Mouse (Mus musculus) heart, adult 9 months (tissue): ENCODE results near the gene Sycp2l.

ENCODE experiments used
- DNase-seq, 2 experiments: peaks; one replicate each; pipeline ENCODE4 v3.0.0; 2022; ENCODE audit warnings: low spot score in 2 of 2

Gene Sycp2l

GRCm38 (mm10) chr13:41113940-41114339 lies at the start of gene Sycp2l:
TSS of gene Sycp2l (plus strand) at chr13:41114307.
- no peak for DNase-seq

DNA sequence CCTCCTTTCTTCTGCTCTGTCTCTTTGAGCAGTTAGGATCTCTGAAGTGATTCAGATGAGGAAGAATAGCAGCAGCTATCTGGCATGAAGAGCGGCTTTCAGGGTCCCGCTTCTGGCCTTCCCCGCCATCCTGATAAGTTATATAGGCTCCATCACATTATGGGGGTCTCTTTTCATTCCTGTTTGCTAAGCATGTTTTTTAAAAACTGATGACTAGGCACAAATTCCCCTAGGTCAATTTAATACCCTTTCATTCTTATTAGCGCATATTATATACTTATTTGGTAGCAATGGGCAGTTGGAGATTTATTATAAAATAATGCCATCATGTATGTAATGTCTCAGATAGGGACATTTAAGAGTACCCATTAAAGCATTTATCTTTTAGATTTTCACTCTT lies 46.5 kb upstream of the Sycp2l start:
- no peak for DNase-seq

DNA sequence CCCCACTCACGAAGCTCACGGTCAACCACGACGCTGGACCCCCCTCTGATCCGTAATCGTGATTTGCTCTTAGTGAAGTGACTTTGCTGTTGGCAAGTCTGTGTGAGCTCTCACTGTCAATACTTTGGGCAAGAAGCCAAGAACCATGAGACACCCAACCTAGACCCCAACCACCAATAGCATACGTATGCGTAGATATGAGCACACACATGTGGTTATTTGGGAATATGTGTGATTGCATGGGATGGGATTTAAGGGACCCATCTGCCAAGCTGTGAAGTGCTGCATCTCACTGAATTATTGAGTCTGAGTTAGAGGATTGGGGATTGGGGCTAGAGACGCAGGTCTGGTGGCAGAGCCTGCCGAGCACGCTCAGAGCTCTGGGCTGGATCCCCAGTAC lies 42.5 kb upstream of the Sycp2l start:
- no peak for DNase-seq

DNA sequence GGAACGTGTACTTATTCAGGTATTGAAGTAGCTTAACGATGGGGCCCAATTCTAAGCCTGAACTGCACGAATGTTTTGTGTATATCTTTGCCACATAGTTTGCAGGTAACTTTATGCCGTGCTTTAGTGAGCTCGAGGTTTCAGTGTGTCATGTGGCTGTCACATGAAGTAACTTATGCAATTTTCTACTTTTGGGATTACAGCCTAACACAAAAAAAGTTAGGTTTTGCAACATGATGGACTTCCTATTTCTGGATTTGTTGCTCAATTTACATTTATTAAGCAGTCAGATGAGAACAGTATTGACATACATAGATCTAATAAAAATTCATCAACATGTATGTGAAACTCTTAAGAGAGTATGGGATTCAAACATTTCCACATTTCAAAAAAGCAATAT lies 40.3 kb upstream of the Sycp2l start:
- no peak for DNase-seq

DNA sequence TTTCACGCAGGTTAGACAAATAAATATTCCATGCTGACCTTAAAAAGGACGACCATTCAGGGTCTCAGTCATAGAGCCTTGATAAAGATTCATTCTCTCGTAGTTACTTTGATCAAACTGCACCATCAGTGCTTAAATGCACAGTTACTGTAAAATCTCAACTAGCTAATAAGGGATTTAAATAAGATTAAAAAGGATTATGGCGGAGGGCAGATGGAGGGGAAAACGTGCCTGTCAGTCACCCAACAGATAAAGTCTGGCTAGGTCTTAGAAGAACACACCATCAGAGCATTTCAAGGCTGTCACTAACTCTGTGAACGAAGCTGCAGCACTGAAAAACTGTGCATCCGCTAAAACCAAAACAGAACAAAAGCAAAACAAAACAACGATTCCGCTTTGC lies 36.2 kb upstream of the Sycp2l start:
- DNase-seq, result no peak

DNA sequence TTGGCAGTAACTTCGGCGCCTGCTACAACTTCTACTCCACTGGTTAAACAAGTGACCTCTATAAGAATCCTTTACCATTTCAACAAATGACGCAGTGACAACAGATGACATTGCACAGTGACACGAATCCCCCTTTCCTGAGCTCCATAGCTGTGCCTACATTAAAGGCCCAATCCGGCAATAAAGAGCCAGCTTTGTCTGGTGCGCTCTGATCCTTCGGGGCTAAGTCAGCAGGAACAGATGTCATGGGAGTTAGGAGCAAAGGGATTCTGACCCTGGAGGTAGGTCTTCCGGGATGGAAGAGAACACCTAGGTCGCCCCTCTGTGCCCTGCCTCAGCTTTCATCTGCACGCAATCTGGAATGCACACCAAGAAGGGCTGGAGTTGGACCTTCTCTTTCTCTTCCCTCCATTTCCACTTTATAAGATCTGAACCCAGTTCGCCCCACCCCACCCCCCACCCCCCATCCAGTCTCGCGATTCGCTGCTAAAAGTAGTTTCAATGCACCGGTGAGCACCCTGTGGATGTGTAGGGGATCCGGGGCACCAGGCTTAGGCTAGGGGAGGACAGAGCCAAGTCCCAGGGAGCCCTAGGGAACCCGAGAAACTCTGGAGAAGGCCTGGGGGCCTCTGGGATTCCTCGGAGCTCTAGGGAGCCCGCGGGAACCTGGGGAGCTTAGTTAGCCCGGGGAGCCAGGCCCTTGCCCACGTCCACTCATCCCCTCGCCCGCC lies 35.3 kb upstream of the Sycp2l start:
- no peak for DNase-seq

DNA sequence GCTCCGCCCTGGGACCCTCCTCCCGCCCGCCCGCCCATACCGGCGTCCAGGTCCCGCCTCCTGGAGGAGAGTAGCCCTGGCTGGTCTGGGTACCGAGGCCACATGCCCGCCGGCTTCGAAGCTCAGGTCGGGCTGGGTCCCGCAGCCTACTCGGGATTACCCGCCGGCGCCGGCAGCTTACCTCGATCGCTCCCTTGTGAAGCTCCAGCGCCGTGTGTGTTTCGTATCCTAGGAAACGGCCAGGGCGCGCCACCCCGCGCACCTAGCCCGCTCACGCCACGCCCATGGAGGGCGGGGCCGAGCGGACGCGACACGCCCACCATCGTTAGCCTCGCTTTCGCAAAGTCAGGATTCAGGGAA lies 34.7 kb upstream of the Sycp2l start, which contains the start of gene Mak:
Gene Mak, minus strand, starts transcription at position 286 of the 360 bp plus-strand sequence.
- DNase-seq, result no peak

DNA sequence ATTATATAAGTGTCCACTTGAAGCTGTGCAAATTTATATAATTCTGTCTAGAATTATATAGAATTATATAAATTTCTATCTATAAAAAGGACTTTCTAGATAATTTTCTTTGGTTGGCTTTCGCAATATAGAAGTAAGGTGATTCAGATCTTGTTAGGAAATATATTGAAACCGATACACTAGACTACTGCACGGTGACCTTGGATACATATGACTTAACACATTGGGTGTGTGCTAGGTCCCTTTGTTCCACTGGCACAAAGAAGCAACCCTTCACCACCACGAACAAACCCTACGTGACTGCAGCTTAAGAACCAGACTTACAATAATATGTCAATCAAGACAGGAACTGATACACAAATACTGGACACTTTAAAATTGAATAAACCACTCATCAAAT lies 34.2 kb upstream of the Sycp2l start:
- DNase-seq, result no peak

DNA sequence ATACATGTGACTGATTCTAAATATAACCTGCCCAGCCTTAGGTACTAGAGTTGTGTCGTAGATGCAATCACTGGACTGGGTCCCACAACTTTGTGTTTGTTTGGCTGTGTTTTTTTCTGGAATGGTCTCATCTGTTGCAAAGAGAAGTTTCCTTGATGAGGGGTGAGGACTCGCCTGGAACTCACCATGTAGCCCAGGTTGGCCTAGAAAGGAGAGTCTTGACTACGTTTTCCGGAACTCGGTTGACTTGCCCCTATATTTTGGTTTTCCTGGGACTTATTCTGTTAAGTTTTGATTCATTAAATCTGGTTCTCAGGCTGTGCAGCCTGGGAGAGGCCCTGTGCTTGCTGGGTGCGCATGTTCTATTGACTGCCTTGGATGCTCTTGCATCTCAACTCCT lies 33.4 kb upstream of the Sycp2l start:
- DNase-seq, result no peak

GRCm38 (mm10) chr13:41084521-41084920 lies 29.6 kb upstream of the Sycp2l start:
- no peak for DNase-seq

- DNase-seq, result no peak
These were observed 29.0 kb upstream of the Sycp2l start for GRCm38 (mm10) chr13:41085140-41085539.

GRCm38 (mm10) chr13:41088746-41089145 lies 25.4 kb upstream of the Sycp2l start:
- no peak for DNase-seq

GRCm38 (mm10) chr13:41091271-41091670 lies 22.8 kb upstream of the Sycp2l start:
- DNase-seq, result no peak

- no peak for DNase-seq
These were observed 19.9 kb upstream of the Sycp2l start for GRCm38 (mm10) chr13:41094160-41094559.

DNA sequence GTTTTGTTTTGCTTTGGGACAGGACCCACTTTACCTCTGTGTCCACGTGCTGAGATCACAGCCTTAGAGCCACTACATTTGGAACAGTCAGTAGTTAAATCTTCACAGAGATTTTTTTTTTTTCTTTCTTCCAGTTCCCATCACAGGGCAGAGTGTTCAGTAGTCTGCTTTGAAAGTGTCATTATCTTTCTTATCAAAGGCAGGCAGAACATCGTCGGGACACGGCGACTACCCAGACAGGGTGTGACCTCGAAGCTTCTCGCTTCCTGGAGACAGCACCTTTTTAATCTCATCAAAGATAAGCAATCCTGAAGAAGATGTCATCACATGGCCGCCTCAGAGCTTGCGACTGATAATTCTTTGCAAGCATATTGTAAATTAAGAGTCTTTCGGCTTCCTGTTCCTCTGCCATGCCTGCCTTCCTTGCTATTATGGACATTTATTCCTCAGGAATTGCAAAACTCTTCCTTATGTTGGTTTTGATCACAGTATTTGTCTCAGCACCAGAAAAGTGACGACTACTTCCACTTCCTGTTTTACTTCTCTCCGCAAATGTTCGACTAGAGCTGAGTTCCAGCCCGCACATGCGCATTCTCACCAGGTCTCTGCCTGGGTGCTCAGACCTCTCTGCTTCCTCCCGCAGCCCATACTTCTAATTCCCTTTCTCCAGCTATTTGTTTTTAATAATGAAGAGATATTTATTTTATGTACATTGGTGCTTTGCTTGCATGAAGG lies 16.6 kb upstream of the Sycp2l start:
- DNase-seq, result peak; percentile 33 to 54

DNA sequence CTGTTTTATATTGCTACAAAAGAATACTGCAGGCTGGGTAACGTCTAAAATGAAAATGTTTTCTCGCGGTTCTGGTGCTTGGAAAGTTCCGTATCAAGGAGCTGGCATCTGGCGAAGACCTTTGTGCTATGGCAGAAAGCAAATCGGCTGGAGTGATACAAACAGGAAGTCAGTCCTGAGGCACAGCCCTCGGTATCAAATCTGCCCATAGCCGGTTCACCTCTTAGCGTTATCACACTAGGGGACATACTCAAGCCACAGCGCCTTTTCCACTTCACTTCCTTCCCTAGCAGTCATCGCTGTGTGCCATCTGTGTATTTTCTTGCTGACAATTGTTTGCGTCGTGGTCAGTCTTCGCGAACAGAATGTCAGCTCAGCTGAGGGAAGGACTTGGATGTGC lies 15.8 kb upstream of the Sycp2l start:
- DNase-seq, result no peak

DNA sequence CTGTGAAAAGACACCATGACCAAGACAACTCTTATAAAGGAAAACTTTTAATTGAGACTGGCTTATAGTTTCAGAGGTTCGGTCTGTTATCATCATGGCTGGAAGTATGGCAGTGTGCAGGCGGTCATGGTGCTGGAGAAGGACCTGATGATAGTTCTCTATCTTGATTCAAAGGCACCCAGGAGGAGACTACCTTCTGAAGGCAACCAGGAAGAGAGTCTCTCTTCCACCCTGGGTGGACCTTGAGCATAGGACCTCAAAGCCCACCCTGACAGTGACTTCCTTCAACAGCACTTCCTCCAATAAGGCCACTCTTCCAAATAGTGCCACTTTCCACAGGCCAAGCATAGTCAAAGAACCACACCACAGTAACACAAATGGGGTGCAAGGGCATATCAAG lies 14.1 kb upstream of the Sycp2l start:
- DNase-seq, result no peak

GRCm38 (mm10) chr13:41103841-41104525 lies 10.1 kb upstream of the Sycp2l start:
- DNase-seq, result no peak

DNA sequence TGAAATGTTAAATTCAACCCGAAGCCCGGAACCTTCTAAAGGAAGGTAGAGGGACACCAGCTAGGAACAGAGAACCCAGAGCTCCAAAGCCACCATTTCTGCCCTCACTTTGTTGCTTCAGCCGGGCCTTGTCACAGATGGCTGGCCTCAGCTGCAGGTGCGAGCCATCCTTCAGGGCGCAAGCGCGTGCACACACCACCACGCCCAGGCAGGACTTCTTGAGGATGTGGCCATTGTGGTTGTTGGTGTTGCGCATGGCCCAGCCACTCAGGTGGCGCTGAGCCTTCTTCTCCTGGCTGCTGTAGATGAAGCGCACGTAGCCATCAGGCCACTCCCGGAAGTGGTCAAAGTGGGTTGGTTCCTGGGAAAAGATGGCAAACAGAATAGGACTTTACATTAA lies 8.6 kb upstream of the Sycp2l start:
- DNase-seq, result no peak

DNA sequence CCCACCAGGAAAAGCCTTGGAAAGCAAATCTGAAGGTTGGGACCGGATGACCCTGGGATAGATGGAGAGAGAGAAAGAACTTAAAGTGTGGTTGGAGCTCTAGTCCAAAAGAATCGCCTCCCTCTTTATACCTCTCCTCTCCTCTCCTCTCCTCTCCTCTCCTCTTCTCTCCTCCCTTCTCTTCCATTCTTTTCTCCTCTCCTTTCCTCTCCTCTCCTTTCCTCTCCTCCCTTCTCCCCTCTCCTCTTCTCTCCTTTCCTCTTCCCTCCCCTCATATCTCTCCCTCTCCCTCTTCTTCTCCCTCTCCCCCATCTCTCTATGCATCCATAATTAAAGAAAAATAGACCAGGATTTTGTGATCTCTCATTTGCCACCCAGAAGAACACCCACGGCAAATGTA lies 3.2 kb upstream of the Sycp2l start, which contains the start of gene Gcm2:
Gene Gcm2, minus strand, starts transcription at position 101 of the 400 bp plus-strand sequence.
- no peak for DNase-seq

DNA sequence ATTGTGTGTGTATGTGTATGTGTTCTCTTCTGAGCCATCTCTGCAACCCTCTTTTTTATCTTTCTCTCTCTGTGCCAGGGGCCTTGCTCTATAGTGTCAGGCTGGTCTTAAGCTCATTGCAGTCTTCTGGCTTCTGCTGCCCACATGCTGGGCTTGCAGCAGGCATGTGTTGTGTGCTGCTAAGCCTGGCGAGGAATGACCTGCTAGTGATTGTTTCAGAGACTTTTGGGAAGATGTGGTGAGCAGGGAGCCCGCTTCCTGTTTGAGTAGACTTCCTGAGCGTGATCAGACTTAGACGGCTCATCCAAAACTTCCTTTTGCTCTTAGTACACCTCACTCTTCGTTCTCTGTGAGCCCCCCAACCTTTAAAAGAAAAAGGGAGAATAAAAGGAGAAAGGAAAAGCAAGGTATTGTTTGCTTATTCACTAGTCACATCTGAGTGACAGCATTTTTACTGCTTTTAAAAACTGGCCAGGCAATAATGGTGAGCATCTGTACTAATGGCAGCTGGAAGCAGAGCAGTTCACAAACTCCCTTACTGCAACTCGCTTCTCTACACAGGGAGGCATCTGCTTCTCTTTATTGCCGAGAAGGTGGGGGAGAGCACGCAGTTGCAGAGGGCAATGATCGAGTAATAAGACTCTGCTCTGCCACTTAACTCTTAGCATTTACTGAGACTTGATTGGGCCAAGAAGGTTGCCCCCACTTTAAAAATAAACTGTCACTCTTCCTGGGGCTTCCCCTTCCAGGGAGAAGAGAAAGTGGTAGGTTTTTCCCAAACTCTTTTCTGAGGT lies 5.2 kb downstream of the Sycp2l start:
- DNase-seq, result no peak

DNA sequence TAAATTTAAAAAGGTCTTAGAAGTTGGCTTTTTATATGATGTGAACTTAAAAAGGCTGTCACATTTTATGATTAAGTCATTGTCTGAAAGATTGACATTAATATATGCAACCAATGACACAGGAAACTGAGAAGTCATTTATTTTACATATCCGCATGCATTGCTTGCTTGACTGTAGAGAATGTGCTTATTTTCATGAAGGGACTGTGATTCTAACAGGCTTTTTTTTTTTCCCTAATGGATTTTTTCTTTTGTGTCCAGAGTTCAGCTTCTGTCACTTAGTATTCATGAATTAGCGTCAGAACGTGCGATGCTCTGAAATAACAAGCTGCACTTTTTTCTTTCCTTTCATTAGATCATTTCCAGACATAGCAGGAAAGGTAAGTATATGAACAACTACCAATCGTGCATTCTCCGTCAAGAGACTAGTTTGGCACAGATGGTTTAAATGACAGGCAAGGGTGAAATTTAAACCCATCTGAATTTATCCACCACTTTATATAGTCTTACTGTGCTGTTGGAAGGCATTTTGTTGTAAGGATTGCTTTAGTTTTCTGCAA lies 9.6 kb downstream of the Sycp2l start:
- no peak for DNase-seq
